Mouse (Mus musculus): ENCODE measurements around the gene Bsn.

GRCm38 (mm10) chr9:108198621-108199020 is 8.4 kb upstream of the Bsn start:
- TF ChIP-seq POLR2A (IDR thresholded peaks at IDR 0.05; ENCODE audit: insufficient read length, low read depth): no peak
- TF ChIP-seq USF1 (IDR thresholded peaks at IDR 0.05; ENCODE audit: low read depth): no peak
- no peak for TF ChIP-seq CEBPB (IDR thresholded peaks at IDR 0.05; ENCODE audit: insufficient read depth, poor library complexity, severe bottlenecking)
- TF ChIP-seq POLR2AphosphoS2 (IDR thresholded peaks at IDR 0.05; ENCODE audit: insufficient read length, low read depth): no peak
- no peak for TF ChIP-seq E2F4 (IDR thresholded peaks at IDR 0.05; ENCODE audit: insufficient read depth)
- no peak for TF ChIP-seq MAX (IDR thresholded peaks at IDR 0.05; ENCODE audit: low read depth)
- TF ChIP-seq REST (IDR thresholded peaks at IDR 0.05; ENCODE audit: insufficient read depth, insufficient read length): no peak
